8 mouse cellular contexts compared by ENCODE assay signal in the genomic region with DNA sequence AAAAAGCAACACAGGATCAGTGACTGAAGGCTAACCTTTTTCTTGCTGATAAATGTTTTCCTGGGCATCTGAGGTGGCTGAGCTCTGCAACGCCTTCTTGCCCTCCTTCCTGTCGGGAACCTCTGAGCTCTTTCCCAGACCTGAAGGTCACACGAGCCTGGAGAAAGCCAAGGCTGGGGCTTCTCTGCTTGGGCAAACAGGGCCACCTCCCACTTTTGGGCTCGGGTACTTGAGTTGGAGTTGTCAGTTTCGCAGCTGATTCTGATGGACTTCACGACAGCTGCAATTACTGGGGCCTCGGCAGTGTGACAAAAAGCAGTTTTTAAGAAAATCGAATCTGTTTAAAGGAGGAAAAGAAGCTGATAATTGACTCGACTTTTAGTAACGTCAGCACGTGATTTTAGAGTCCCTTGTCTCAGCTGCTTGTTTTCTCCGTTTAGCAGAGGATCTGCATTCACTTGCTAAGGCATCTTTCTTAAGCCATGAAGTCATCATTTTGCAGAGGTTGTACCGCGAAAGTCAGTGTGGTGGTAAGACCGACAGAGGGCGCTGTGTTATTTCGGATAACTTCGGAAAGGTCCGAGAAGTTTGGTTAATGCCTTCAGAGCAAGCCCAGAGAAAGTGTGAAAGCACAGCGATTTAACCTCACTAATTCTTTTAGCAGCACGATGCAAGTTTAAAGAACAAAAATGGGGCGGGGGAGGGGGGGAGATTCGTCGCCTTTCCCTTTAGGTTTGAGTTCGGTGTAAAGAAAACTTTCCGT. TPM values are rescaled to one million over a fixed set of nuclear protein-coding genes. Genes with fewer than 3 reads are reported as not detected.
DNase-seq lines count a peak whose midpoint lies in the region; ATAC-seq lines count a peak whose summit lies in the region.

No protein-coding gene starts in this region.

- no peak overlapping the region for H3K27ac ChIP-seq in hindbrain, embryonic 15.5 days (replicated peaks)

- H3K4me3 ChIP-seq in hindbrain, embryonic 15.5 days, result 0 out of 2 replicates have a peak overlapping the region, but pooled peaks have one; percentile 4

- H3K9me3 ChIP-seq in hindbrain, embryonic 15.5 days, result no peaks in the 10 kb centered on the region

- ATAC-seq in hindbrain, embryonic 15.5 days (ENCODE audit: low FRiP score, low read depth), result peak; percentile 74; the same call in 1 of the 2 replicates

- H3K4me1 ChIP-seq in hindbrain, embryonic 15.5 days (replicated peaks), result 0 out of 2 replicates have a peak, but pooled peaks cover 3% of the 10 kb centered on the region

- no peak overlapping the region for H3K9ac ChIP-seq in hindbrain, embryonic 15.5 days

- DNase-seq in MN1 (ENCODE audit: low spot score), result peak; percentile 18
- DNase-seq in cerebellum, adult 9-10 months, result peak; percentile 93
- peak; percentile 72 to 79 for DNase-seq in frontal cortex, postnatal 14 days (ENCODE audit: low spot score in 2 of 2)
- peak; percentile 70 for DNase-seq in left cerebral cortex, adult 11 months (ENCODE audit: low spot score)
- DNase-seq in lung, postnatal 36 days, result peak; percentile 79
- peak; percentile 57 for DNase-seq in retina, postnatal 7 days (ENCODE audit: low read depth, low spot score)
- DNase-seq in urinary bladder, postnatal 25 days (ENCODE audit: low spot score), result peak; percentile 67

- H3K36me3 ChIP-seq in hindbrain, embryonic 15.5 days, result no peaks in the 10 kb centered on the region

- H3K4me2 ChIP-seq in hindbrain, embryonic 15.5 days, result peak overlapping the region; percentile 45

- WGBS in hindbrain, embryonic 15.5 days, result 22% methylated on average over 26 of the region's 26 CpGs

- H3K27me3 ChIP-seq in hindbrain, embryonic 15.5 days, result 0 out of 2 replicates have a peak, but pooled peaks cover 3% of the 10 kb centered on the region

RNA-seq across cellular contexts. Expression of a gene that starts 49.5 kb away (rescaled TPM):
- polyA plus RNA-seq in hindbrain, embryonic 15.5 days (2015; fragmentation: Nextera tagmentation; extraction: Ambion mirVana), result 96.6 and 97.1 TPM in 2 replicates

Comparison
In these comparisons a context has a peak if more than half of its experiments do, and no peak if none do; other contexts are left out.
1. DNase-seq: peak in every context shown above with its lines; median percentile 93 in cerebellum, adult 9-10 months; 79 in lung, postnatal 36 days; 76 in frontal cortex, postnatal 14 days; 70 in left cerebral cortex, adult 11 months; 67 in urinary bladder, postnatal 25 days; 57 in retina, postnatal 7 days; 18 in MN1.